Mouse (Mus musculus) lung, embryonic 15.5 days (tissue): ENCODE measurements around the gene Hoxd8. TPM values are rescaled to one million over a fixed set of nuclear protein-coding genes. Genes with fewer than 3 reads are reported as not detected.

Experiments used
- microRNA counts: library from miRNA; unstranded; fragments of <30 nt; microRNA quantifications from one replicate; lab custom pipeline; 2016
- microRNA-seq: library from miRNA; unstranded; fragments of <30 nt; microRNA quantifications from one replicate; pipeline ENCODE4, GENCODE M21; 2016
- polyA plus RNA-seq: library from polyadenylated mRNA; unstranded; fragments of >200 nt; fragmentation: Nextera tagmentation; extraction: Ambion mirVana; gene quantifications from 2 replicates; pipeline ENCODE4 v1.2.1, GENCODE M21; 2015

Hoxd8 gene
- polyA plus RNA-seq, 1 experiment from 2014 or later: 0.39 TPM

MicroRNAs encoded within 50 kb of the gene (microRNA counts, 519-probe panel; counts per million panel counts)
- 1,724 counts per million, percentile 10 among the panel's probes with 10 or more counts for microRNA mmu-miR-10b (lab: Ali Mortazavi, UCI)

Small RNA genes within 50 kb of the gene (microRNA-seq; reads per million reads assigned to microRNA genes)
- gene Gm44463 (not detected), gene Mir10b (1,190 reads per million, percentile 77 among the genes with 10 or more reads in this experiment)

Other genes with a start within 250 kb of the Hoxd8 start
- 22.4 and 23.6 TPM in 2 replicates for gene Lnpk, start 125.2 kb upstream of the Hoxd8 start, polyA plus RNA-seq
- gene Evx2, start 45.1 kb upstream of the Hoxd8 start, polyA plus RNA-seq: not detected in 2 replicates
- gene Hoxd13, start 36.3 kb upstream of the Hoxd8 start, polyA plus RNA-seq: not detected in 2 replicates
- not detected in 2 replicates for gene Hoxd12, start 29.6 kb upstream of the Hoxd8 start, polyA plus RNA-seq
- gene Hoxd11, start 25.1 kb upstream of the Hoxd8 start, polyA plus RNA-seq: not detected in 2 replicates
- 0.14 and 0.34 TPM in 2 replicates for gene Hoxd10, start 12.7 kb upstream of the Hoxd8 start, polyA plus RNA-seq
- gene Hoxd9, start 6.9 kb upstream of the Hoxd8 start, polyA plus RNA-seq: 0.14 and 0.44 TPM in 2 replicates
- gene Hoxd3, start 7.3 kb downstream of the Hoxd8 start, polyA plus RNA-seq: 0.16 and 0.67 TPM in 2 replicates
- 0.19 TPM in 1 of 2 replicates, not detected in the other for gene Hoxd4, start 7.3 kb downstream of the Hoxd8 start, polyA plus RNA-seq
- gene Gm28230, start 22.1 kb downstream of the Hoxd8 start, polyA plus RNA-seq: 0.05 TPM in 1 of 2 replicates, not detected in the other
- not detected in 2 replicates for gene Hoxd1, start 58.4 kb downstream of the Hoxd8 start, polyA plus RNA-seq
- gene Mtx2, start 121.2 kb downstream of the Hoxd8 start, polyA plus RNA-seq: 111 and 119 TPM in 2 replicates